In the genomic region with DNA sequence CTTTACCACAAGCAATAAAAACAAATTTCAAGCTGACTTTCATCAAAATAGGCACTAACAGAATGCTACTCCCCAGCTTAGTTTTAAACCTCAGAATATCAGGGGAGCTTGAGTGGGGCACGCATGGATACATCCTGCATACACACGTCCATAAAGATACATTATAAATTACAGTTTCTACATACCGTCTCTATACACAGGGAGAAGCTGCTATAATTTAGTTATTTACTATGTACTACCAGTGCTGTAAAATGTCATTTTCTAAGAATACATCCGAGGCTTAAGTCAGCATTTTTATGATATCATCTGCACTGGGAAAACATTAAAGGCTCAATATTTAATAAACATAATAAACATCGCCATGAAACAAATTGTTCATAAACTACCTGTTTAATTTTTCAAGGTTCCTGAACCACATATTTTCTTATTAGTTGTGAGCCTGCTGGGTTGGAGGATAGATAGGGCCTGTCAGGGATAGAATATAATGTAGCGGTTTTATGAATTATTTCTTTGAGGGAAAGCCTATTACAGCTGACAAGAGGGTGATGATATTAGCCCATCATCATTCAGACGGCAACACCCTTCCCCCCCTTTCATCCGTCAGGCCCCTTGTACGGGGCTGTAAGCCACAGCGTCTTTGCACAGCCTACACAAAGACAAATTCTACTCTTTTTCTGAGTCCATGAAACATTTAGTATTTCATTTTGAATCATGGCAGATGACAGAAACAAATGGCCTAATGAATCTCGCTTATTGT, we compare ENCODE assay signal across 29 mouse cellular contexts.
DNase-seq lines count a peak whose midpoint lies in the region; ATAC-seq and TF ChIP-seq lines count a peak whose summit lies in the region.
"Had no signal": no experiment of that assay in that cellular context is flagged by ENCODE, and none has a peak within 500 bp of the region (broad histone marks: within the 10 kb centered on the region; RNA-seq: fewer than 3 reads in every experiment).

No protein-coding gene starts in this region.

- TF ChIP-seq CTCF in hindbrain, postnatal 0 days (IDR thresholded peaks at IDR 0.05; ENCODE audit: low read depth), result no peak

- WGBS in hindbrain, embryonic 11.5 days, result 85% methylated on average over 11 of the region's 11 CpGs
- 77% methylated on average over 11 of the region's 11 CpGs for WGBS in hindbrain, postnatal 0 days
- 84% methylated on average over 11 of the region's 11 CpGs for WGBS in neural tube, embryonic 11.5 days
- WGBS in neural tube, embryonic 12.5 days, result 76% methylated on average over 11 of the region's 11 CpGs

- H3K4me2 ChIP-seq in hindbrain, embryonic 11.5 days (replicated peaks; ENCODE audit: low read depth, low read length), result no peak overlapping the region
- no peak overlapping the region for H3K4me2 ChIP-seq in hindbrain, postnatal 0 days (ENCODE audit: low read depth, low read length)
- no peak overlapping the region for H3K4me2 ChIP-seq in neural tube, embryonic 11.5 days (ENCODE audit: low read depth)
- H3K4me2 ChIP-seq in neural tube, embryonic 12.5 days (replicated peaks), result no peak overlapping the region
- H3K4me2 ChIP-seq: embryonic facial prominence, embryonic 15.5 days; forebrain, embryonic 12.5 days; heart, embryonic 12.5 days; liver, embryonic 12.5 days had no signal

- no peak overlapping the region for H3K27ac ChIP-seq in hindbrain, embryonic 11.5 days (ENCODE audit: low read depth, low read length)
- H3K27ac ChIP-seq in hindbrain, postnatal 0 days, result no peak overlapping the region
- H3K27ac ChIP-seq in neural tube, embryonic 11.5 days (ENCODE audit: low read depth, low read length), result no peak overlapping the region
- no peak overlapping the region for H3K27ac ChIP-seq in neural tube, embryonic 12.5 days
- H3K27ac ChIP-seq: embryonic facial prominence, embryonic 10.5 days; embryonic facial prominence, embryonic 15.5 days; forebrain, embryonic 12.5 days; heart, adult 2 months; kidney, postnatal 0 days; liver, embryonic 12.5 days had no signal

- no peaks in the 10 kb centered on the region for H3K9me3 ChIP-seq in hindbrain, embryonic 11.5 days (ENCODE audit: control insufficient read depth, low read length)
- no peaks in the 10 kb centered on the region for H3K9me3 ChIP-seq in hindbrain, postnatal 0 days (ENCODE audit: low read length)
- H3K9me3 ChIP-seq in neural tube, embryonic 11.5 days (ENCODE audit: control insufficient read depth, low read length), result no peaks in the 10 kb centered on the region
- no peaks in the 10 kb centered on the region for H3K9me3 ChIP-seq in neural tube, embryonic 12.5 days
- H3K9me3 ChIP-seq: embryonic facial prominence, embryonic 10.5 days; embryonic facial prominence, embryonic 15.5 days; forebrain, embryonic 12.5 days; G1E; heart, embryonic 12.5 days; liver, embryonic 12.5 days had no signal

- no peak overlapping the region for H3K9ac ChIP-seq in hindbrain, embryonic 11.5 days (ENCODE audit: low read depth, low read length)
- no peak overlapping the region for H3K9ac ChIP-seq in hindbrain, postnatal 0 days (replicated peaks; ENCODE audit: low read length)
- H3K9ac ChIP-seq in neural tube, embryonic 11.5 days (ENCODE audit: low read length), result no peak overlapping the region
- no peak overlapping the region for H3K9ac ChIP-seq in neural tube, embryonic 12.5 days
- H3K9ac ChIP-seq: embryonic facial prominence, embryonic 15.5 days; forebrain, embryonic 12.5 days; forebrain, postnatal 0 days; heart, embryonic 12.5 days; liver, embryonic 12.5 days; liver, postnatal 0 days had no signal

- H3K27me3 ChIP-seq in hindbrain, embryonic 11.5 days (ENCODE audit: control insufficient read depth, insufficient read depth, low read length), result no peaks in the 10 kb centered on the region
- H3K27me3 ChIP-seq in hindbrain, postnatal 0 days (ENCODE audit: insufficient read depth, low read length), result no peaks in the 10 kb centered on the region
- no peaks in the 10 kb centered on the region for H3K27me3 ChIP-seq in neural tube, embryonic 11.5 days (ENCODE audit: control insufficient read depth, insufficient read depth, low read length)
- H3K27me3 ChIP-seq in neural tube, embryonic 12.5 days (replicated peaks), result no peaks in the 10 kb centered on the region
- H3K27me3 ChIP-seq: embryonic facial prominence, embryonic 15.5 days; forebrain, embryonic 12.5 days; heart, embryonic 12.5 days; liver, embryonic 12.5 days had no signal

- ATAC-seq in hindbrain, embryonic 11.5 days (ENCODE audit: low FRiP score), result peak; percentile 40; the same call in 1 of the 2 replicates
- ATAC-seq in hindbrain, postnatal 0 days, result no peak
- ATAC-seq in neural tube, embryonic 11.5 days (ENCODE audit: insufficient read depth, low FRiP score, low TSS enrichment), result peak; percentile 23; the same call in 1 of the 2 replicates
- 0 out of 2 replicates have a peak, but pooled peaks have one; percentile 50 for ATAC-seq in neural tube, embryonic 12.5 days (ENCODE audit: low FRiP score, low read depth)
- no peak for ATAC-seq in CD4-positive, CD25-positive, alpha-beta regulatory T cell, adult 4 months
- ATAC-seq: forebrain, postnatal 0 days; intestine, embryonic 16.5 days; liver, embryonic 12.5 days; liver, postnatal 0 days had no signal

- no peak overlapping the region for H3K4me3 ChIP-seq in hindbrain, embryonic 11.5 days (ENCODE audit: low read depth, low read length)
- no peak overlapping the region for H3K4me3 ChIP-seq in hindbrain, postnatal 0 days (ENCODE audit: low read length)
- no peak overlapping the region for H3K4me3 ChIP-seq in neural tube, embryonic 11.5 days (ENCODE audit: low read depth, low read length)
- no peak overlapping the region for H3K4me3 ChIP-seq in neural tube, embryonic 12.5 days
- H3K4me3 ChIP-seq: embryonic facial prominence, embryonic 10.5 days; embryonic facial prominence, embryonic 15.5 days; forebrain, embryonic 12.5 days; heart, adult 2 months; heart, embryonic 12.5 days; liver, embryonic 12.5 days had no signal

- H3K36me3 ChIP-seq in hindbrain, embryonic 11.5 days (ENCODE audit: control insufficient read depth, insufficient read depth, low read length), result no peaks in the 10 kb centered on the region
- H3K36me3 ChIP-seq in hindbrain, postnatal 0 days (ENCODE audit: insufficient read depth, low read length), result no peaks in the 10 kb centered on the region
- no peaks in the 10 kb centered on the region for H3K36me3 ChIP-seq in neural tube, embryonic 11.5 days (ENCODE audit: control insufficient read depth, insufficient read depth, low read length)
- H3K36me3 ChIP-seq in neural tube, embryonic 12.5 days, result no peaks in the 10 kb centered on the region
- H3K36me3 ChIP-seq: embryonic facial prominence, embryonic 10.5 days; embryonic facial prominence, embryonic 15.5 days; forebrain, embryonic 12.5 days; G1E; heart, embryonic 12.5 days; liver, embryonic 12.5 days had no signal

- DNase-seq in hindbrain, embryonic 11.5 days (ENCODE audit: low spot score), result no peak
- no peak for DNase-seq in hindbrain, postnatal 0 days (ENCODE audit: low spot score)
- no peak for DNase-seq in neural tube, embryonic 11.5 days (ENCODE audit: low spot score)
- DNase-seq in neural tube, embryonic 10.5 days (ENCODE audit: extremely low spot score, low spot score), result no peak
- DNase-seq in yolk sac, embryonic 10.5 days (ENCODE audit: low spot score), result no peak
- DNase-seq: adrenal gland, adult 8-10 months; cerebellum, adult 8-10 months; cerebellum, postnatal 25 days; forebrain, postnatal 0 days; heart, adult 2 months; heart, postnatal 4 days; kidney, adult 8-10 months; kidney, postnatal 4 days; layer of hippocampus, postnatal 36 days; left cerebral cortex, postnatal 4 days; liver, postnatal 0 days; lung, postnatal 36 days; right cerebral cortex, postnatal 25 days; thymus, postnatal 36 days had no signal

- no peaks in the 10 kb centered on the region for H3K4me1 ChIP-seq in hindbrain, embryonic 11.5 days (replicated peaks; ENCODE audit: control insufficient read depth, insufficient read depth, low read length)
- no peaks in the 10 kb centered on the region for H3K4me1 ChIP-seq in hindbrain, postnatal 0 days (ENCODE audit: insufficient read depth, low read length)
- H3K4me1 ChIP-seq in neural tube, embryonic 11.5 days (ENCODE audit: control insufficient read depth, insufficient read depth, low read length), result no peaks in the 10 kb centered on the region
- no peaks in the 10 kb centered on the region for H3K4me1 ChIP-seq in neural tube, embryonic 12.5 days
- H3K4me1 ChIP-seq: embryonic facial prominence, embryonic 10.5 days; embryonic facial prominence, embryonic 15.5 days; forebrain, embryonic 12.5 days; heart, embryonic 12.5 days; liver, embryonic 12.5 days had no signal

Comparison
In these comparisons a context has a peak if more than half of its experiments do, and no peak if none do; other contexts are left out.
1. ATAC-seq: peak in hindbrain, embryonic 11.5 days (single experiment), neural tube, embryonic 11.5 days (single experiment) and neural tube, embryonic 12.5 days (single experiment); none in hindbrain, postnatal 0 days (single experiment) and CD4-positive, CD25-positive, alpha-beta regulatory T cell, adult 4 months (single experiment).